Mouse (Mus musculus): ENCODE data around the gene Cntn1. TPM values are rescaled to one million over a fixed set of nuclear protein-coding genes. Genes with fewer than 3 reads are reported as not detected.

Cntn1 gene
- total and polyA plus RNA-seq, 2 experiments from 2014 or later: 112 to 192 TPM

GRCm38 (mm10) chr15:92134254-92134653 lies 83.3 kb downstream of the Cntn1 start:
- no peak for ATAC-seq
- 80% methylated on average over 9 of the region's 9 CpGs for WGBS

DNA sequence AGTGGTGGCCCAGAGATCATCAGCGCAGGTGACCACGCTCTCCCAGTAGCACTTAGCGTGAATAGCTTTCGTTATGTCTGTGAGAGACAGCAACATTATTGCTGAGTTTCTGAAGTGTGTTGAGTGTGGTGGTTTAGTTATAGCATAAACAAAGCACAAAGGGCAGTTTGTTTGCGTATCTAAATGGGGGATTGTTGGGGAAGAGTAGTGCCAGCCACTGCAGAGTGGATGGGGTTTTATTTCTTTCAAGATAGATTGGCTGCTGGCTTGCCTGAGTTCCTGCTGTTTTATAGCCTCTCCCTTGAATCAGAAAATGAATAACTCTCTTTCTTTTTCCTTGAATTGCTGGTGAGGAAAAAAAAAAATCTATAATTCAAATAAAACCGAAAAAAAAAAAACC lies 86.1 kb downstream of the Cntn1 start:
- Histone ChIP-seq H3K4me2 (ENCODE audit: low read depth) (no peak overlapping the region), H3K4me1 (ENCODE audit: insufficient read depth) (no peaks in the 10 kb centered on the region), H3K9me3 (ENCODE audit: low read length) (no peaks in the 10 kb centered on the region), H3K27me3 (ENCODE audit: insufficient read depth, low read length) (no peaks in the 10 kb centered on the region), H3K9ac (no peak overlapping the region), H3K4me3 (ENCODE audit: low read depth, low read length) (no peak overlapping the region), H3K27ac (ENCODE audit: low read depth, low read length) (no peak overlapping the region), H3K36me3 (ENCODE audit: insufficient read depth) (no peaks in the 10 kb centered on the region)
- ATAC-seq: no peak
- no peak for TF ChIP-seq CTCF (IDR thresholded peaks at IDR 0.05; ENCODE audit: low read depth)
- WGBS: 45% methylated on average over 6 of the region's 6 CpGs
- DNase-seq: no peak

More at GRCm38 (mm10) chr15:92134254-92134653, 83.3 kb downstream of the Cntn1 start:
- H3K4me1 ChIP-seq (ENCODE audit: insufficient read depth): no peaks in the 10 kb centered on the region
- H3K4me3 ChIP-seq (ENCODE audit: low read depth, low read length): no peak overlapping the region
- H3K27me3 ChIP-seq (ENCODE audit: insufficient read depth, low read length): no peaks in the 10 kb centered on the region
- H3K9me3 ChIP-seq (ENCODE audit: low read length): no peaks in the 10 kb centered on the region
- no peak for DNase-seq
- H3K36me3 ChIP-seq (ENCODE audit: insufficient read depth): no peaks in the 10 kb centered on the region
- TF ChIP-seq CTCF (IDR thresholded peaks at IDR 0.05; ENCODE audit: low read depth): no peak
- H3K9ac ChIP-seq: no peak overlapping the region
- H3K27ac ChIP-seq (ENCODE audit: low read depth, low read length): no peak overlapping the region
- H3K4me2 ChIP-seq (ENCODE audit: low read depth): no peak overlapping the region

GRCm38 (mm10) chr15:92141972-92142371 lies 91.0 kb downstream of the Cntn1 start:
- DNase-seq (no peak), ATAC-seq (no peak)
- 50% methylated on average over 4 of the region's 4 CpGs for WGBS
- H3K4me1 ChIP-seq (ENCODE audit: insufficient read depth): no peaks in the 10 kb centered on the region
- no peak overlapping the region for H3K27ac ChIP-seq (ENCODE audit: low read depth, low read length)
- no peak overlapping the region for H3K4me3 ChIP-seq (ENCODE audit: low read depth, low read length)
- no peaks in the 10 kb centered on the region for H3K27me3 ChIP-seq (ENCODE audit: insufficient read depth, low read length)
- no peaks in the 10 kb centered on the region for H3K36me3 ChIP-seq (ENCODE audit: insufficient read depth)
- no peak overlapping the region for H3K9ac ChIP-seq
- H3K9me3 ChIP-seq (ENCODE audit: low read length): no peaks in the 10 kb centered on the region
- no peak overlapping the region for H3K4me2 ChIP-seq (ENCODE audit: low read depth)
- TF ChIP-seq CTCF (IDR thresholded peaks at IDR 0.05; ENCODE audit: low read depth): no peak

GRCm38 (mm10) chr15:92154921-92155320 lies 104.0 kb downstream of the Cntn1 start:
- H3K9me3 ChIP-seq (ENCODE audit: low read length): no peaks in the 10 kb centered on the region
- no peak for DNase-seq
- no peak overlapping the region for H3K4me2 ChIP-seq (ENCODE audit: low read depth)
- 33% methylated on average over 2 of the region's 2 CpGs for WGBS
- H3K4me1 ChIP-seq (ENCODE audit: insufficient read depth): no peaks in the 10 kb centered on the region
- TF ChIP-seq CTCF (IDR thresholded peaks at IDR 0.05; ENCODE audit: low read depth): no peak
- no peaks in the 10 kb centered on the region for H3K36me3 ChIP-seq (ENCODE audit: insufficient read depth)
- no peak overlapping the region for H3K4me3 ChIP-seq (ENCODE audit: low read depth, low read length)
- H3K27ac ChIP-seq (ENCODE audit: low read depth, low read length): no peak overlapping the region
- no peak overlapping the region for H3K9ac ChIP-seq
- ATAC-seq: no peak
- no peaks in the 10 kb centered on the region for H3K27me3 ChIP-seq (ENCODE audit: insufficient read depth, low read length)

- peak overlapping the region; percentile 32 for H3K4me3 ChIP-seq (ENCODE audit: low read depth, low read length)
- H3K9me3 ChIP-seq (ENCODE audit: low read length): no peaks in the 10 kb centered on the region
- H3K4me1 ChIP-seq (ENCODE audit: insufficient read depth): peaks cover 4% of the 10 kb centered on the region; the same call in 1 of the 2 replicates
- DNase-seq (no peak), ATAC-seq (no peak)
- H3K27me3 ChIP-seq (ENCODE audit: insufficient read depth, low read length): no peaks in the 10 kb centered on the region
- 33% methylated on average over 10 of the region's 10 CpGs for WGBS
- H3K4me2 ChIP-seq (ENCODE audit: low read depth): peak overlapping the region; percentile 47
- peak overlapping the region; percentile 78 for H3K27ac ChIP-seq (ENCODE audit: low read depth, low read length)
- no peak for TF ChIP-seq CTCF (IDR thresholded peaks at IDR 0.05; ENCODE audit: low read depth)
- peak overlapping the region; percentile 56 for H3K9ac ChIP-seq
- no peaks in the 10 kb centered on the region for H3K36me3 ChIP-seq (ENCODE audit: insufficient read depth)
Measured at GRCm38 (mm10) chr15:92160855-92161162, 109.8 kb downstream of the Cntn1 start.

GRCm38 (mm10) chr15:92161163-92162025 lies 110.4 kb downstream of the Cntn1 start:
- H3K4me3 ChIP-seq (ENCODE audit: low read depth, low read length): peak overlapping the region; percentile 32
- peak overlapping the region; percentile 47 for H3K4me2 ChIP-seq (ENCODE audit: low read depth)
- WGBS: 16% methylated on average over 20 of the region's 20 CpGs
- no peaks in the 10 kb centered on the region for H3K27me3 ChIP-seq (ENCODE audit: insufficient read depth, low read length)
- ATAC-seq: peak; percentile 87
- TF ChIP-seq CTCF (IDR thresholded peaks at IDR 0.05; ENCODE audit: low read depth): peak; percentile 43
- H3K36me3 ChIP-seq (ENCODE audit: insufficient read depth): no peaks in the 10 kb centered on the region
- peak; percentile 70 for DNase-seq
- no peaks in the 10 kb centered on the region for H3K9me3 ChIP-seq (ENCODE audit: low read length)
- peak overlapping the region; percentile 56 for H3K9ac ChIP-seq
- H3K27ac ChIP-seq (ENCODE audit: low read depth, low read length): peak overlapping the region; percentile 78
- peaks cover 4% of the 10 kb centered on the region; the same call in 1 of the 2 replicates for H3K4me1 ChIP-seq (ENCODE audit: insufficient read depth)

DNA sequence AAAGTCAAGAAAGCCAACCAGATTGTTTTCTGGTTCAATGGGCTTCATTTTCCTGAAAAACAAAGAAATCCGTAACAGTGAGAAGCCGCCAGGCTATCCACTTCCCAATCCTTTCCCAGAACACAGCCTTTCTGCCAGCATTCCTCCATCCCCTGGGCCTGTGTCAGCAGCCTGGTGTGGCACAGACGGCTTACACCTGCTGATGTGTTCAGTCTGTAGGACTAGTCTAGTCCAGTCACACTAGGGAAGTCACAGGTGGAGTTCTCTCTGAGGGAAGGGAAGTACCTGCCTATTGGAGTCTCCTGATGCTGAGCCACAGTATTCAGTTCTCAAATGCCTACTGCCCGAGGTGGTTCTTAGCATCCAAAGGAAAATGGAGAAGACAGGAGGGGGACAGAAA lies 111.9 kb downstream of the Cntn1 start:
- Histone ChIP-seq H3K9me3 (ENCODE audit: low read length) (no peaks in the 10 kb centered on the region), H3K27me3 (ENCODE audit: insufficient read depth, low read length) (no peaks in the 10 kb centered on the region), H3K4me2 (ENCODE audit: low read depth) (peak overlapping the region; percentile 47), H3K9ac (no peak overlapping the region; the same call in 1 of the 2 replicates), H3K36me3 (ENCODE audit: insufficient read depth) (no peaks in the 10 kb centered on the region), H3K4me3 (ENCODE audit: low read depth, low read length) (no peak overlapping the region), H3K27ac (ENCODE audit: low read depth, low read length) (no peak overlapping the region), H3K4me1 (ENCODE audit: insufficient read depth) (peaks cover 4% of the 10 kb centered on the region; the same call in 1 of the 2 replicates)
- DNase-seq (no peak), ATAC-seq (no peak)
- no peak for TF ChIP-seq CTCF (IDR thresholded peaks at IDR 0.05; ENCODE audit: low read depth)
- 45% methylated on average over 4 of the region's 4 CpGs for WGBS
